Mouse (Mus musculus) limb, embryonic 15.5 days (tissue): ENCODE measurements around the gene Zdhhc8. TPM values are rescaled to one million over a fixed set of nuclear protein-coding genes. Genes with fewer than 3 reads are reported as not detected.

Experiments
- ATAC-seq: fragments of 200-750 bp; cut with Nextera tagmentation; 2 replicates; pipeline ENCODE4 v1.8.0; 2017; ENCODE audit warnings: low read depth, moderate TSS enrichment; ENCODE audit not compliant: insufficient number of reproducible peaks, low FRiP score, low TSS enrichment
- H3K27ac ChIP-seq: fragments of 300-500 bp; sonication (generic); 2 replicates; pipeline ENCODE4 v1.5.1; 2015; ENCODE audit warnings: moderate library complexity, mild to moderate bottlenecking, inconsistent platforms
- H3K27me3 ChIP-seq: fragments of 300-500 bp; sonication (generic); 2 replicates; pipeline ENCODE4 v1.6.1; 2015; ENCODE audit warnings: inconsistent platforms
- H3K36me3 ChIP-seq: fragments of 300-500 bp; sonication (generic); 2 replicates; pipeline ENCODE4 v1.6.1; 2015; ENCODE audit warnings: inconsistent platforms
- H3K4me1 ChIP-seq: fragments of 300-500 bp; sonication (generic); 2 replicates; pipeline ENCODE4 v1.6.1; 2015; ENCODE audit warnings: inconsistent platforms
- H3K4me2 ChIP-seq: fragments of 300-500 bp; sonication (generic); 2 replicates; pipeline ENCODE4 v1.6.1; 2015; ENCODE audit warnings: mild to moderate bottlenecking, inconsistent platforms
- H3K4me3 ChIP-seq: fragments of 300-500 bp; sonication (generic); 2 replicates; pipeline ENCODE4 v1.5.1; 2015; ENCODE audit warnings: mild to moderate bottlenecking, inconsistent platforms
- H3K9ac ChIP-seq: fragments of 300-500 bp; sonication (generic); 2 replicates; pipeline ENCODE4 v1.6.1; 2015; ENCODE audit warnings: inconsistent platforms
- H3K9me3 ChIP-seq: fragments of 300-500 bp; sonication (generic); 2 replicates; pipeline ENCODE4 v1.6.1; 2016; ENCODE audit warnings: inconsistent platforms
- WGBS: fragments of 180-500 bp; shearing (Covaris S2); methylation state at CpG from one replicate; pipeline ENCODE4 v1.1.7; 2015; 5-methylcytosine and 5-hydroxymethylcytosine counted together
- polyA plus RNA-seq: library from polyadenylated mRNA; unstranded; fragments of >200 nt; fragmentation: Nextera tagmentation; extraction: Ambion mirVana; gene quantifications from 2 replicates; pipeline ENCODE4 v1.2.1, GENCODE M21; 2015

The Zdhhc8 gene
- polyA plus RNA-seq, 1 experiment from 2014 or later, result 20.0 TPM

- Histone ChIP-seq H3K4me3 (no peak overlapping the region), H3K9me3 (no peaks in the 10 kb centered on the region), H3K27me3 (no peaks in the 10 kb centered on the region), H3K36me3 (peaks cover 43% of the 10 kb centered on the region), H3K9ac (no peak overlapping the region), H3K4me1 (peaks cover 38% of the 10 kb centered on the region), H3K4me2 (0 out of 2 replicates have a peak overlapping the region, but pooled peaks have one; percentile 14), H3K27ac (peak overlapping the region; percentile 61)
- WGBS, result 42% methylated on average over 11 of the region's 11 CpGs
- ATAC-seq, result no peak; the same call in 1 of the 2 replicates
Observed at GRCm38 (mm10) chr16:18229622-18230021, 5.3 kb downstream of the Zdhhc8 start.

- no peaks in the 10 kb centered on the region for H3K9me3 ChIP-seq
- no peak overlapping the region for H3K27ac ChIP-seq
- H3K4me2 ChIP-seq, result no peak overlapping the region
- 82% methylated on average over 4 of the region's 4 CpGs for WGBS
- no peak overlapping the region for H3K4me3 ChIP-seq
- no peak overlapping the region for H3K9ac ChIP-seq
- peaks cover 50% of the 10 kb centered on the region for H3K36me3 ChIP-seq
- ATAC-seq, result no peak
- peaks cover 31% of the 10 kb centered on the region for H3K4me1 ChIP-seq
- H3K27me3 ChIP-seq, result no peaks in the 10 kb centered on the region
Observed at GRCm38 (mm10) chr16:18228856-18229255, 6.1 kb downstream of the Zdhhc8 start.

- no peak overlapping the region for H3K9ac ChIP-seq
- 93% methylated on average over 20 of the region's 20 CpGs for WGBS
Observed at GRCm38 (mm10) chr16:18227897-18228422, 7.0 kb downstream of the Zdhhc8 start.

GRCm38 (mm10) chr16:18227187-18227586 is 7.7 kb downstream of the Zdhhc8 start:
- Histone ChIP-seq H3K4me2 (no peak overlapping the region), H3K4me3 (no peak overlapping the region), H3K9ac (no peak overlapping the region), H3K27me3 (no peaks in the 10 kb centered on the region), H3K9me3 (no peaks in the 10 kb centered on the region), H3K27ac (no peak overlapping the region), H3K4me1 (peaks cover 22% of the 10 kb centered on the region), H3K36me3 (peaks cover 67% of the 10 kb centered on the region)
- WGBS, result 89% methylated on average over 13 of the region's 13 CpGs
- no peak for ATAC-seq

More at GRCm38 (mm10) chr16:18227897-18228422, 7.0 kb downstream of the Zdhhc8 start:
- Histone ChIP-seq H3K36me3 (peaks cover 59% of the 10 kb centered on the region), H3K9me3 (no peaks in the 10 kb centered on the region), H3K4me1 (peaks cover 22% of the 10 kb centered on the region), H3K27me3 (no peaks in the 10 kb centered on the region), H3K4me3 (no peak overlapping the region), H3K27ac (no peak overlapping the region), H3K4me2 (no peak overlapping the region)
- no peak for ATAC-seq

GRCm38 (mm10) chr16:18222188-18222587 is 12.7 kb downstream of the Zdhhc8 start:
- no peak overlapping the region for H3K27ac ChIP-seq
- H3K27me3 ChIP-seq, result no peaks in the 10 kb centered on the region
- no peaks in the 10 kb centered on the region for H3K9me3 ChIP-seq
- WGBS, result 77% methylated on average over 11 of the region's 11 CpGs
- no peak for ATAC-seq
- H3K4me3 ChIP-seq, result no peak overlapping the region
- peaks cover 21% of the 10 kb centered on the region for H3K4me1 ChIP-seq
- no peak overlapping the region for H3K9ac ChIP-seq
- peaks cover 62% of the 10 kb centered on the region for H3K36me3 ChIP-seq
- H3K4me2 ChIP-seq, result no peak overlapping the region

GRCm38 (mm10) chr16:18221543-18221898 is 13.4 kb downstream of the Zdhhc8 start:
- Histone ChIP-seq H3K4me3 (no peak overlapping the region), H3K27ac (no peak overlapping the region), H3K36me3 (peaks cover 55% of the 10 kb centered on the region), H3K9ac (no peak overlapping the region), H3K27me3 (no peaks in the 10 kb centered on the region), H3K4me2 (no peak overlapping the region), H3K4me1 (peaks cover 21% of the 10 kb centered on the region), H3K9me3 (no peaks in the 10 kb centered on the region)
- 80% methylated on average over 11 of the region's 11 CpGs for WGBS
- no peak for ATAC-seq

- ATAC-seq, result no peak
- 83% methylated on average over 6 of the region's 6 CpGs for WGBS
- peaks cover 50% of the 10 kb centered on the region for H3K36me3 ChIP-seq
Observed at GRCm38 (mm10) chr16:18220856-18221542, 13.9 kb downstream of the Zdhhc8 start.

GRCm38 (mm10) chr16:18220001-18220400 is 14.9 kb downstream of the Zdhhc8 start:
- no peaks in the 10 kb centered on the region for H3K27me3 ChIP-seq
- H3K9ac ChIP-seq, result no peak overlapping the region
- H3K4me1 ChIP-seq, result peaks cover 21% of the 10 kb centered on the region
- H3K4me3 ChIP-seq, result no peak overlapping the region
- peak; percentile 30; the same call in 1 of the 2 replicates for ATAC-seq
- 38% methylated on average over 8 of the region's 8 CpGs for WGBS
- peak overlapping the region; percentile 50 for H3K27ac ChIP-seq
- no peak overlapping the region for H3K4me2 ChIP-seq
- no peaks in the 10 kb centered on the region for H3K9me3 ChIP-seq
- peaks cover 40% of the 10 kb centered on the region for H3K36me3 ChIP-seq

More at GRCm38 (mm10) chr16:18220856-18221542, 13.9 kb downstream of the Zdhhc8 start:
- H3K9me3 ChIP-seq, result no peaks in the 10 kb centered on the region
- 0 out of 2 replicates have a peak overlapping the region, but pooled peaks have one; percentile 50 for H3K27ac ChIP-seq
- H3K27me3 ChIP-seq, result no peaks in the 10 kb centered on the region
- H3K4me3 ChIP-seq, result no peak overlapping the region
- peaks cover 21% of the 10 kb centered on the region for H3K4me1 ChIP-seq
- H3K9ac ChIP-seq, result no peak overlapping the region
- H3K4me2 ChIP-seq, result no peak overlapping the region

GRCm38 (mm10) chr16:18218580-18218996 is 16.3 kb downstream of the Zdhhc8 start:
- Histone ChIP-seq H3K9ac (no peak overlapping the region), H3K4me1 (peaks cover 21% of the 10 kb centered on the region), H3K36me3 (peaks cover 26% of the 10 kb centered on the region), H3K4me3 (no peak overlapping the region), H3K27ac (no peak overlapping the region), H3K27me3 (no peaks in the 10 kb centered on the region), H3K4me2 (no peak overlapping the region), H3K9me3 (no peaks in the 10 kb centered on the region)
- 73% methylated on average over 9 of the region's 9 CpGs for WGBS
- no peak for ATAC-seq

- Histone ChIP-seq H3K4me1 (peaks cover 21% of the 10 kb centered on the region), H3K27me3 (no peaks in the 10 kb centered on the region)
Observed at GRCm38 (mm10) chr16:18217579-18217978, 17.4 kb downstream of the Zdhhc8 start, which contains the start of gene Ccdc188. Gene Ccdc188 (plus strand): TSS chr16:18217879.

GRCm38 (mm10) chr16:18214858-18215257 is 20.1 kb downstream of the Zdhhc8 start:
- Histone ChIP-seq H3K36me3 (no peaks in the 10 kb centered on the region), H3K4me1 (peaks cover 13% of the 10 kb centered on the region), H3K4me3 (no peak overlapping the region), H3K27me3 (0 out of 2 replicates have a peak, but pooled peaks cover 6% of the 10 kb centered on the region), H3K4me2 (no peak overlapping the region), H3K27ac (no peak overlapping the region), H3K9me3 (no peaks in the 10 kb centered on the region), H3K9ac (no peak overlapping the region)
- 74% methylated on average over 7 of the region's 7 CpGs for WGBS
- ATAC-seq, result no peak

More at GRCm38 (mm10) chr16:18217579-18217978, 17.4 kb downstream of the Zdhhc8 start, which contains the start of gene Ccdc188:
- no peak within 1 kb of the TSS for H3K9ac ChIP-seq
- H3K9me3 ChIP-seq, result no peaks in the 10 kb centered on the region
- H3K4me2 ChIP-seq, result no peak within 1 kb of the TSS
- WGBS, result 82% methylated on average over 4 of the region's 4 CpGs
- H3K4me3 ChIP-seq, result no peak within 1 kb of the TSS
- H3K27ac ChIP-seq, result no peak within 1 kb of the TSS
- ATAC-seq, result no peak
- peaks cover 16% of the 10 kb centered on the region for H3K36me3 ChIP-seq

GRCm38 (mm10) chr16:18213689-18214088 is 21.2 kb downstream of the Zdhhc8 start:
- H3K27ac ChIP-seq, result no peak overlapping the region
- no peak for ATAC-seq
- no peaks in the 10 kb centered on the region for H3K9me3 ChIP-seq
- WGBS, result 40% methylated on average over 6 of the region's 6 CpGs
- no peak overlapping the region for H3K4me2 ChIP-seq
- 0 out of 2 replicates have a peak, but pooled peaks cover 9% of the 10 kb centered on the region for H3K27me3 ChIP-seq
- no peaks in the 10 kb centered on the region for H3K36me3 ChIP-seq
- H3K9ac ChIP-seq, result no peak overlapping the region
- no peak overlapping the region for H3K4me3 ChIP-seq
- H3K4me1 ChIP-seq, result peaks cover 9% of the 10 kb centered on the region; the same call in 1 of the 2 replicates
